Mouse (Mus musculus) stomach, embryonic 14.5 days (tissue): Measurements from ENCODE around the gene Gapdhs. TPM values are rescaled to one million over a fixed set of nuclear protein-coding genes. Genes with fewer than 3 reads are reported as not detected.

ENCODE experiments used
- ATAC-seq: fragments of 200-750 bp; cut with Nextera tagmentation; 2 replicates; pipeline ENCODE4 v1.8.0; 2017; ENCODE audit warnings: low read depth, moderate TSS enrichment; ENCODE audit not compliant: insufficient number of reproducible peaks, insufficient read depth, low FRiP score
- H3K27ac ChIP-seq: fragments of 300-500 bp; sonication (generic); 2 replicates; pipeline ENCODE4 v1.5.1; 2014; ENCODE audit warnings: mild to moderate bottlenecking, low read length, moderate library complexity, mixed read lengths
- H3K27me3 ChIP-seq: fragments of 300-500 bp; sonication (generic); 2 replicates; pipeline ENCODE4 v1.6.1; 2014; ENCODE audit warnings: low read length, control low read depth, mixed read lengths; ENCODE audit not compliant: control insufficient read depth, insufficient read depth
- H3K36me3 ChIP-seq: fragments of 300-500 bp; sonication (generic); 2 replicates; pipeline ENCODE4 v1.6.1; 2014; ENCODE audit warnings: mild to moderate bottlenecking, control low read depth, low read length, moderate library complexity, mixed read lengths; ENCODE audit not compliant: control insufficient read depth, insufficient read depth
- H3K4me1 ChIP-seq: fragments of 300-500 bp; sonication (generic); 2 replicates; pipeline ENCODE4 v1.6.1; 2014; ENCODE audit warnings: low read length, control low read depth, mixed read lengths; ENCODE audit not compliant: control insufficient read depth, insufficient read depth
- H3K4me2 ChIP-seq: fragments of 300-500 bp; sonication (generic); replicated peaks from 2 replicates; pipeline ENCODE4 v1.6.1; 2014; ENCODE audit warnings: low read depth, low read length, control low read depth
- H3K4me3 ChIP-seq: fragments of 300-500 bp; sonication (generic); 2 replicates; pipeline ENCODE4 v1.5.1; 2014; ENCODE audit warnings: low read depth, low read length, control low read depth
- H3K9ac ChIP-seq: fragments of 300-500 bp; sonication (generic); replicated peaks from 2 replicates; pipeline ENCODE4 v1.6.1; 2014; ENCODE audit warnings: low read depth, mild to moderate bottlenecking, control low read depth, low read length, moderate library complexity, mixed read lengths
- H3K9me3 ChIP-seq: fragments of 300-500 bp; sonication (generic); 2 replicates; pipeline ENCODE4 v1.6.1; 2016; ENCODE audit warnings: low read depth, low read length, control low read depth; ENCODE audit not compliant: control insufficient read depth
- WGBS: fragments of 180-500 bp; shearing (Covaris S2); extraction: QIAGEN DNeasy Blood & Tissue Kit; methylation state at CpG from one replicate; pipeline ENCODE4 v1.1.7; 2014; 5-methylcytosine and 5-hydroxymethylcytosine counted together
- polyA plus RNA-seq: library from polyadenylated mRNA; unstranded; fragments of >200 nt; fragmentation: Nextera tagmentation; extraction: Ambion mirVana; gene quantifications from 2 replicates; pipeline ENCODE4 v1.2.1, GENCODE M21; 2014

The Gapdhs gene
- polyA plus RNA-seq, 1 experiment from 2014 or later = 0.74 TPM

DNA sequence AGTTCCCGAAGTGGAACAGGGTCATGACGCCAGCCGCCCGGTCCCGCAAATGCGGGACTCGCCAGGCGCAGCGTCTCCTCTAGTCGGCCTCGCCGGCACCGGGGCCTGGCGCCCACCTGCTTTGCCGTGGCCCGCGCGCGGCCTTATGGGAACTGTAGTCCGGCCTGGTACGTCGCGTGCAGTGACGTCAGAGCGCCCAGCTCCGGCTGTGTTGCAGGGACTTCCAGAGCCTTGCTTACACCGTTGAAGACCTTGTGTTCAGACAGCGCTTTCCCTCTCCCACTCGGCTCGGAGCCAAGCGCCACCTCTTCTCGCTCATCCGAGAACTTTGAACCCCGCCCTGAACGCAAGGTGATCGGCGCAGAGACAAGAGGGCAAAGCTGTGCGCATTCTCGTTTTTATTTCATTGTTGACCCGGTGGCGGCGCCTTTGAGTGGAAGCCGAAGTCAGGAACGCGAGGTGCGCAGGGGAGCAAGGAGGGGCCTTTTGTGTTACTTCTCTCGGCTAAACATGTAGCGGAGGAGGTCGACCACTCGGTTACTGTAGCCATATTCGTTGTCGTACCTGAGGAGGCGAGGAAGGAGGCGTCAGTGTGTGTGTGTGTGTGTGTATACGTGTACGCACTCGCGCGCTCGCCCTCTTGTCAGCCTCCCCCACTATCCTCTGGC is 14.0 kb downstream of the Gapdhs start, which contains the start of gene Tmem147:
Tmem147 (minus strand) TSS at position 145 of the 668 bp plus-strand sequence.
- Histone ChIP-seq H3K9me3 (no peaks in the 10 kb centered on the region), H3K4me2 (peak within 1 kb of the TSS; percentile 82), H3K4me3 (peak within 1 kb of the TSS; percentile 72), H3K27ac (peak within 1 kb of the TSS; percentile 71), H3K9ac (peak within 1 kb of the TSS; percentile 75), H3K4me1 (peaks cover 7% of the 10 kb centered on the region), H3K36me3 (peaks cover 9% of the 10 kb centered on the region), H3K27me3 (no peaks in the 10 kb centered on the region)
- WGBS = under 1% methylated on average over 60 of the region's 60 CpGs
- ATAC-seq = peak; percentile 97

DNA sequence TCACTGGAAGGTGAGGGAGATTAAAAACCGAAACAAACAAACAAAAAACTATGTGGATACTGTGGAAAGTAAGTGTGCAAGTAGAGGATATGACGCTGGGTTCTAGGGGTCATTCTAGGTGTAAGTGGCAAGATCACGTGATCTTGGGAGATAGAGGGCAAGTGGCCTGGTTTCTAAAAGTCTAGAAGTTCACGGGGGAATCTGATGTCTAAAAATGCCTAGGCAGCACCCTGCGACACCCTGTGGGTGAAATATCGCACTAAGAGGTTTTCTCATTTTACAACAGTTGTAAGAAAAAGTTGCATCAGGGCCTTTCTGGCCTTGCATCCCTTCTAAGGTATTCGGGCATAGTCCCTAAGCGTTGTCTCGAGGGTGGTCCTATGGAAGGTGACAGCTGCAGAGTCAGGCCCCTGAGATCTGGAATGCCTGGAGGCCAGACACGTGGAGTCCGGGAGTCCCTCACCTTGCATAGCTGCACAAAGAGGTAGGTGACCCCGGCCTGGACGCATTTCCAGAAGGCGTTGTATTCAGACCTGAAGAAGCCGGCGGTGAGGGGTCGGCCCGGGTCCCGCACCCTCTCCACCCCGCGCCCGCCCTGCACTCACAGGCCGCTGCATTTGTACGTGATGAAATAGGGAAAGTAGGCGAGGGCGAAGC is 14.6 kb downstream of the Gapdhs start:
- peak; percentile 26 for ATAC-seq
- Histone ChIP-seq H3K4me1 (peaks cover 7% of the 10 kb centered on the region), H3K9ac (peak overlapping the region; percentile 75), H3K4me2 (peak overlapping the region; percentile 82), H3K27ac (0 out of 2 replicates have a peak overlapping the region, but pooled peaks have one; percentile 2), H3K36me3 (peaks cover 7% of the 10 kb centered on the region), H3K27me3 (no peaks in the 10 kb centered on the region), H3K4me3 (peak overlapping the region; percentile 72), H3K9me3 (no peaks in the 10 kb centered on the region)
- 4% methylated on average over 26 of the region's 26 CpGs for WGBS

DNA sequence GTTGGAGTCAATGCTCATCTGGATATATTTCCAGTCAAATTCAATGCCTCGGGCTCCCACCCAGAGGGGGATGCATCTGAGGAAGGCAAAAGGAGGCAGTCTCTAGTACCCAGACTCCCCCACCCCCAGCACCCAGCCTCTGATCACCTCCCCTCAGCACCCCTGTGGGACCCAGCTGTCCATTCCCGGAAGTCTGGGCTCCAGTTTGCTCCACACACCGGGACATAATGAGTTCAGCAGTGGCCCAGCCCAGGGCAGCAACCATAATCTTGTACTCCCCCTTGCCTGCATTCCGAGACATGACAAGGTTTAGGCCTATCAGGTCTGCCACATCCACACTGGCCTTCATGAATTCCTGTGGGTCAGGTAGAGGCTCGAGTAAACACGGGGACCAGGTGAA is 15.3 kb downstream of the Gapdhs start:
- Histone ChIP-seq H3K4me3 (peak overlapping the region; percentile 72), H3K4me1 (peaks cover 7% of the 10 kb centered on the region), H3K9me3 (no peaks in the 10 kb centered on the region), H3K27ac (no peak overlapping the region), H3K27me3 (no peaks in the 10 kb centered on the region), H3K9ac (peak overlapping the region; percentile 75), H3K4me2 (peak overlapping the region; percentile 82), H3K36me3 (peaks cover 5% of the 10 kb centered on the region; the same call in 1 of the 2 replicates)
- no peak for ATAC-seq
- 78% methylated on average over 6 of the region's 6 CpGs for WGBS

DNA sequence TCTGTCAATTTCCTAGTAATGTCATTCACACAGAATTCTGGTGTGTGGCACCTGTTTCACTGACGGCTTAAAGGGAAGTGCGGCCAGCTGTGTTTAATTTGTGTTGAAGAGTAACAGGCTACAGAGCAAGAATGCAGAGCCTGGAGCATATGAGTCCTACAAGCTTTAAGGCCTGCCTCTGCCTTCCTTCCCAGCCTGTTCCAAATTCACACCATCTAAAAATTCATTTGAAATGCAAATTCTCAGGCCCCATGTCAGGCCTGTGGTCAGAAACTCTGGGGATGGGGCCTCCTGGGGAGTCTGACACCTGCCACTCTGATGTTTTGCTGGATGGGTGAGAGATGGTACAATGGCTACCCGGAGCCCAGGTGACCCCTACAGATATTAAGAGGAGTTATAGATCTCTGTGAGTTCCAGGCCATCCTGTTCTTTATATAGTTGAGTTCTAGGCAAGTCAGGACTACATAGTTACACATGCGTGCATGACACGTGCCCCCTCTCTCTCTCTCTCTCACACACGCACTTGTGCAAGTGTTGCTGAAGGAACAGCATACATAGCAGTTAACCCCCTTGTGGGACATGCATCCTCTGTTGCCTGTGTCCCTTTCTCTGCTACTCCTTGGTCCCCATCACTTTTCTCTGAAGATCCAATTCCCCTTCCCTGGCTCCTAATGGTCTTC is 20.1 kb downstream of the Gapdhs start:
- ATAC-seq = no peak
- WGBS = 65% methylated on average over 6 of the region's 6 CpGs
- no peaks in the 10 kb centered on the region for H3K27me3 ChIP-seq
- H3K4me1 ChIP-seq = peaks cover 3% of the 10 kb centered on the region
- no peak overlapping the region for H3K27ac ChIP-seq
- H3K9me3 ChIP-seq = no peaks in the 10 kb centered on the region
- no peak overlapping the region for H3K9ac ChIP-seq
- H3K36me3 ChIP-seq = no peaks in the 10 kb centered on the region; the same call in 1 of the 2 replicates
- no peak overlapping the region for H3K4me3 ChIP-seq
- no peak overlapping the region for H3K4me2 ChIP-seq

DNA sequence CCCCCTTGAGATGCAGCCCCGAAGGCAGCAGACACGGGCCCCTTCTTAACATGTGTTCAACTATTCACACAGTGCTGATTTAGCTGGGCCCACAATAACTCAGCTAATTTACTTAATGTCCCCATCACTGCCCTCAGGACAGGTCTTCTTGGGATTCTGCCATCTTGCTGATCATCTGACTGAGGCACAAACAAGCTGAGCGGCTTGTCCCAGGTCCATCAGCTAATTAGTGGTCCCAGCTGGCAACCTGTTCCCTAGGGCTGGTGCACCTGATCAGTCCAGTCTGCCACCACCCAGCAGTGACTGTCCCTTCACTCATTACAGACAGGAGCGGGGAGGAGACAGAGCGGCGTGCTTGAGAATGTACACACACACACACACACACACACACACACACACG is 22.2 kb downstream of the Gapdhs start:
- ATAC-seq = no peak
- WGBS = 80% methylated on average over 7 of the region's 7 CpGs

DNA sequence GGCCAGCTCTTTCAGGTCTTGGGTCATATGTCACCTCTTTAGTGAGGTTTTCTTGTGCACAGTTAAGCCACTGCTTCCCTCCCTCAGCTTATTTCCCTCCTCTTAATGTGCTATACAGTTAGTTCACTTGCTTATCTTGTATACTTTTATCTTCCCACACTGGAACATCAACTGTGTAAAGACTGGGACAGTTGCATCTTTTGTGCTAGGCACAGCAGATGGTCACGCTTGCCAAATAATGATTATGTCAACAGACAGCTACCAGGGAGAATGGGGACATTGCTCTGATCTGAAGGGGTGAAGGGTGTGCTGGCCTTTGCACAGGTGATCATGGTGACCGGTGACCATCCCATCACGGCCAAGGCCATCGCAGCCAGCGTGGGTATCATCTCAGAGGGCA is 23.8 kb downstream of the Gapdhs start:
- Histone ChIP-seq H3K27me3 (no peaks in the 10 kb centered on the region), H3K27ac (no peak overlapping the region), H3K9me3 (no peaks in the 10 kb centered on the region), H3K36me3 (no peaks in the 10 kb centered on the region), H3K9ac (no peak overlapping the region), H3K4me2 (no peak overlapping the region), H3K4me3 (no peak overlapping the region), H3K4me1 (peaks cover 3% of the 10 kb centered on the region; the same call in 1 of the 2 replicates)
- ATAC-seq = no peak
- 91% methylated on average over 5 of the region's 5 CpGs for whole genome bisulfite sequencing

More for the DNA sequence above, 22.2 kb downstream of the Gapdhs start:
- Histone ChIP-seq H3K4me3 (no peak overlapping the region), H3K27ac (no peak overlapping the region), H3K9ac (no peak overlapping the region), H3K9me3 (no peaks in the 10 kb centered on the region), H3K27me3 (no peaks in the 10 kb centered on the region), H3K4me1 (peaks cover 3% of the 10 kb centered on the region; the same call in 1 of the 2 replicates), H3K36me3 (no peaks in the 10 kb centered on the region; the same call in 1 of the 2 replicates), H3K4me2 (no peak overlapping the region)

DNA sequence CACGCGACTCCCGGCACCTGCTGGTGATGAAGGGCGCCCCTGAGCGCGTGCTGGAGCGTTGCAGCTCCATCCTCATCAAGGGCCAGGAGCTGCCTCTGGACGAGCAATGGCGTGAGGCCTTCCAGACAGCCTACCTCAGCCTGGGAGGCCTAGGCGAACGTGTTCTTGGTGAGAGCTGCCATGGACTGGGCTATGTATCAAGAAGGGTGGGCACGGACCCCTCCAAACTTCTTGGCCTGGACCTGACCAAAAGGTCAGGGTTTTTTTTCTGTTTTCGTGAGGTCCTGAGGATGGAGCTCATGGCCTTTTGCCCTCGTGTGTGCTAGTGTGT is 25.8 kb downstream of the Gapdhs start:
- ATAC-seq = no peak

DNA sequence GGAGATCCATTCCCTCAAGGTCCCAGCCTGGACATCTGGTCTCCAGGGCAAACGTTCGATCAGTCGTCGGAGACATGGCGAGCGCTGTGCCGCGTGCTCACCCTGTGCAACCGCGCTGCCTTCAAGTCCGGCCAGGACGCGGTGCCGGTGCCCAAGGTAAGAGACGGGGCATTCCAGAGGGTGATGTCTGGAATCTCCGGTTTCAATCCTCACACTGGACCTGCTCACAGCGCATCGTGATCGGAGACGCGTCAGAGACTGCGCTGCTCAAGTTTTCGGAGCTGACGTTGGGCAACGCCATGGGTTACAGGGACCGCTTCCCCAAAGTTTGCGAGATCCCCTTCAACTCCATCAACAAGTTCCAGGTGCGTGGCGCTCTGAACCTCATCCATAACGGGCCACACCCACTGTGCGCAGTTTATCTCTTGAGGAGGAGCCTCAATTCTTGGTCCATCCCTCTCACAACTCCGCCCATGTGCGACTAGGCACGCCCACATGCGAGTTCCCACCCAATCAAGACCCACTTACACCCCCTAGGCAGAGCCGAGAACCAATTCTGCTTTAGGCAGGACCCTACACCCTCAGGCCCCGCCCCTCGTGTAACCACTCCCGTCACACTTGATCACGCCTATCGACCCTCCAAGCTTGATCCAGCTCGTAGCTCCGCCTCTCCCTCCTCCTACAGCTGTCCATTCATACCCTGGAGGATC is 26.3 kb downstream of the Gapdhs start:
- Histone ChIP-seq H3K4me2 (peak overlapping the region; percentile 68), H3K9ac (no peak overlapping the region), H3K4me3 (peak overlapping the region; percentile 29), H3K27ac (no peak overlapping the region), H3K36me3 (no peaks in the 10 kb centered on the region), H3K4me1 (peaks cover 3% of the 10 kb centered on the region; the same call in 1 of the 2 replicates), H3K9me3 (no peaks in the 10 kb centered on the region), H3K27me3 (no peaks in the 10 kb centered on the region)
- peak; percentile 98 for ATAC-seq
- 3% methylated on average over 43 of the region's 43 CpGs for WGBS

More for the DNA sequence above, 25.8 kb downstream of the Gapdhs start:
- no peaks in the 10 kb centered on the region for H3K27me3 ChIP-seq
- H3K4me1 ChIP-seq = peaks cover 3% of the 10 kb centered on the region; the same call in 1 of the 2 replicates
- H3K9me3 ChIP-seq = no peaks in the 10 kb centered on the region
- peak overlapping the region; percentile 68 for H3K4me2 ChIP-seq
- peak overlapping the region; percentile 29; the same call in 1 of the 2 replicates for H3K4me3 ChIP-seq
- WGBS = 12% methylated on average over 14 of the region's 14 CpGs
- H3K9ac ChIP-seq = no peak overlapping the region
- H3K27ac ChIP-seq = no peak overlapping the region
- no peaks in the 10 kb centered on the region for H3K36me3 ChIP-seq
